Mouse (Mus musculus): ENCODE data around the gene Gm10663. TPM values are rescaled to one million over a fixed set of nuclear protein-coding genes. Genes with fewer than 3 reads are reported as not detected.

The Gm10663 gene
- polyA plus RNA-seq, 1 experiment from 2014 or later = not detected

DNA sequence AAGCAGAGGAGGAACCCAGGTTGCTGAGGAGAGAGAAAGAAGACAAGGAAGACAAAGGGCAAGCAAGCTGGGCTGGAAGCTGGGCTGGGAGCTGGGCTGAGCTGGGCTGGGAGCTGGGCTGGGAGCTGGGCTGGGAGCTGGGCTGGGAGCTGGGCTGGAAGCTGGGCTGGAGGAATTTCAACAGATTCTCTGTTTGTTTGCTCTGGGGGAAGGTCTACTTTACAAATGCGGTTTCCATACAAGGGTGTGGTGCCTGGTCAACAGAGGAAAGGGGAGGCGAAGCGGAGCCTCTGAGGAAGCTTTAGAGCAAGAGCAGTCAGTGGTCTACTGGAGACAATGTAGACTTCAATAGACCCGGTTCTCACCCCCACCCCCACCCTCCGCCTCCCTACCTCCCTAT, 28.3 kb upstream of the Gm10663 start:
- 40% methylated on average over 5 of the region's 5 CpGs for WGBS (ENCODE audit: insufficient replicate concordance)
- no peak overlapping the region for H3K4me3 ChIP-seq (ENCODE audit: low read depth, low read length)
- no peaks in the 10 kb centered on the region for H3K27me3 ChIP-seq (ENCODE audit: control insufficient read depth, insufficient read depth, low read length)
- H3K9me3 ChIP-seq (replicated peaks; ENCODE audit: control insufficient read depth, low read length) = no peaks in the 10 kb centered on the region
- 0 out of 2 replicates have a peak overlapping the region, but pooled peaks have one; percentile 16 for H3K9ac ChIP-seq (ENCODE audit: low read depth, low read length)
- no peaks in the 10 kb centered on the region for H3K4me1 ChIP-seq (ENCODE audit: control insufficient read depth, insufficient read depth, low read length)
- no peaks in the 10 kb centered on the region for H3K36me3 ChIP-seq (ENCODE audit: control insufficient read depth, insufficient read depth, low read length)
- ATAC-seq (replicated peaks; ENCODE audit: insufficient number of reproducible peaks, low FRiP score, low TSS enrichment) = no peak
- no peak overlapping the region for H3K27ac ChIP-seq (ENCODE audit: low read depth, low read length)
- H3K4me2 ChIP-seq = peak overlapping the region; percentile 22

DNA sequence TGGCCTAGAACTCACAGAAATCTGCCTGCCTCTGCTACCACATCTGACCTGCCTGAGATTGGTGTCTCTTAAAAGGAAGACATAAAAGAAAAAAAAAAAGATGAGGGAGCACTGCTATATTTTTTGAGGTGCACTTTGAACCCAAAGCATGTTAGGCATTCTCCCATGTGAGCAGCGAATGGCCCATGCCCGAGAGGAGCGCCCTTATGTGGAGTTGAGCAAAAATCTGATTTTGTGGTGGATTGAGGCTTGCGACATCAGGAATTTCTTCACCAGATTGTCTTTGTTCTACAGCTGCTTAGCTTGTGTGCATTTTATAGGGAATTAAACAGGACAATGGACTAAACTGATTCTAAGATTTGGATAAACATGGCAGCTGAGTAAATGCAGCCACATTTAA, 27.6 kb upstream of the Gm10663 start:
- Histone ChIP-seq H3K27me3 (ENCODE audit: control insufficient read depth, insufficient read depth, low read length) (no peaks in the 10 kb centered on the region), H3K4me2 (no peak overlapping the region), H3K9me3 (replicated peaks; ENCODE audit: control insufficient read depth, low read length) (no peaks in the 10 kb centered on the region), H3K9ac (ENCODE audit: low read depth, low read length) (no peak overlapping the region), H3K36me3 (ENCODE audit: control insufficient read depth, insufficient read depth, low read length) (no peaks in the 10 kb centered on the region), H3K4me1 (ENCODE audit: control insufficient read depth, insufficient read depth, low read length) (no peaks in the 10 kb centered on the region), H3K27ac (ENCODE audit: low read depth, low read length) (no peak overlapping the region), H3K4me3 (ENCODE audit: low read depth, low read length) (no peak overlapping the region)
- no peak for ATAC-seq (replicated peaks; ENCODE audit: insufficient number of reproducible peaks, low FRiP score, low TSS enrichment)
- 89% methylated on average over 4 of the region's 4 CpGs for WGBS (ENCODE audit: insufficient replicate concordance)

GRCm38 (mm10) chr8:65047801-65048200, 27.0 kb upstream of the Gm10663 start:
- H3K36me3 ChIP-seq (ENCODE audit: control insufficient read depth, insufficient read depth, low read length) = no peaks in the 10 kb centered on the region
- no peak overlapping the region for H3K4me2 ChIP-seq
- 87% methylated on average over 4 of the region's 4 CpGs for WGBS (ENCODE audit: insufficient replicate concordance)

GRCm38 (mm10) chr8:65053554-65053953, 21.3 kb upstream of the Gm10663 start:
- Histone ChIP-seq H3K36me3 (ENCODE audit: control insufficient read depth, insufficient read depth, low read length) (no peaks in the 10 kb centered on the region), H3K4me2 (no peak overlapping the region), H3K4me1 (ENCODE audit: control insufficient read depth, insufficient read depth, low read length) (no peaks in the 10 kb centered on the region), H3K27me3 (ENCODE audit: control insufficient read depth, insufficient read depth, low read length) (no peaks in the 10 kb centered on the region), H3K27ac (ENCODE audit: low read depth, low read length) (no peak overlapping the region), H3K4me3 (ENCODE audit: low read depth, low read length) (no peak overlapping the region), H3K9me3 (replicated peaks; ENCODE audit: control insufficient read depth, low read length) (no peaks in the 10 kb centered on the region), H3K9ac (ENCODE audit: low read depth, low read length) (no peak overlapping the region)
- no peak for ATAC-seq (replicated peaks; ENCODE audit: insufficient number of reproducible peaks, low FRiP score, low TSS enrichment)
- WGBS (ENCODE audit: insufficient replicate concordance) = 90% methylated on average over 3 of the region's 3 CpGs

More at GRCm38 (mm10) chr8:65047801-65048200, 27.0 kb upstream of the Gm10663 start:
- H3K27me3 ChIP-seq (ENCODE audit: control insufficient read depth, insufficient read depth, low read length) = no peaks in the 10 kb centered on the region
- no peak for ATAC-seq (replicated peaks; ENCODE audit: insufficient number of reproducible peaks, low FRiP score, low TSS enrichment)
- H3K4me3 ChIP-seq (ENCODE audit: low read depth, low read length) = no peak overlapping the region
- H3K27ac ChIP-seq (ENCODE audit: low read depth, low read length) = no peak overlapping the region
- no peaks in the 10 kb centered on the region for H3K9me3 ChIP-seq (replicated peaks; ENCODE audit: control insufficient read depth, low read length)
- no peak overlapping the region for H3K9ac ChIP-seq (ENCODE audit: low read depth, low read length)
- no peaks in the 10 kb centered on the region for H3K4me1 ChIP-seq (ENCODE audit: control insufficient read depth, insufficient read depth, low read length)

- Histone ChIP-seq H3K9me3 (replicated peaks; ENCODE audit: control insufficient read depth, low read length) (no peaks in the 10 kb centered on the region), H3K27ac (ENCODE audit: low read depth, low read length) (no peak overlapping the region)
- 77% methylated on average over 5 of the region's 5 CpGs for WGBS (ENCODE audit: insufficient replicate concordance)
Observed at GRCm38 (mm10) chr8:65053968-65054367, 20.9 kb upstream of the Gm10663 start.

DNA sequence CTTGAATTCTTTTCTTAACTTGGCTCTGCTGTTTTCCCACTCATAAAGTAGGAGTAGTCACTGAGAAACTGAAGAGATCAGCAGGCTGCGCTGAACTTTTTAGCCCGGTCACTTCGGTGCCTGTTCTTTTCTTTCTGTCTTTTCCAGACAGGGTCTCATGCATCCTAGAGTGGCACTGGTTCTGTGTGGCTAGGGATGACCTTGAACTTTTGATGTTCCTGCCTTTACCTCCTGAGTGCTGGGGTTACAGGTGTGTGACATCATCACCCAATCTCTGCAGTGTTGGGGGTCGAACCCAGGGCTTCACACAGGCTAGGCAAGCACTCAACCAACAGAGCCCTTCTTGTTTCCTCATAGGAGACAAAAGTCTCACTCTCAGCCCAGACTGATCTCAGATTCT, 18.1 kb upstream of the Gm10663 start:
- H3K9ac ChIP-seq (ENCODE audit: low read depth, low read length) = no peak overlapping the region
- no peaks in the 10 kb centered on the region for H3K36me3 ChIP-seq (ENCODE audit: control insufficient read depth, insufficient read depth, low read length)
- no peaks in the 10 kb centered on the region for H3K27me3 ChIP-seq (ENCODE audit: control insufficient read depth, insufficient read depth, low read length)
- no peaks in the 10 kb centered on the region for H3K9me3 ChIP-seq (replicated peaks; ENCODE audit: control insufficient read depth, low read length)
- ATAC-seq (replicated peaks; ENCODE audit: insufficient number of reproducible peaks, low FRiP score, low TSS enrichment) = no peak
- no peak overlapping the region for H3K4me3 ChIP-seq (ENCODE audit: low read depth, low read length)
- no peaks in the 10 kb centered on the region for H3K4me1 ChIP-seq (ENCODE audit: control insufficient read depth, insufficient read depth, low read length)
- H3K27ac ChIP-seq (ENCODE audit: low read depth, low read length) = no peak overlapping the region
- no peak overlapping the region for H3K4me2 ChIP-seq
- WGBS (ENCODE audit: insufficient replicate concordance) = 80% methylated on average over 4 of the region's 4 CpGs

More at GRCm38 (mm10) chr8:65053968-65054367, 20.9 kb upstream of the Gm10663 start:
- H3K4me3 ChIP-seq (ENCODE audit: low read depth, low read length) = no peak overlapping the region
- H3K36me3 ChIP-seq (ENCODE audit: control insufficient read depth, insufficient read depth, low read length) = no peaks in the 10 kb centered on the region
- ATAC-seq (replicated peaks; ENCODE audit: insufficient number of reproducible peaks, low FRiP score, low TSS enrichment) = no peak
- no peak overlapping the region for H3K4me2 ChIP-seq
- no peak overlapping the region for H3K9ac ChIP-seq (ENCODE audit: low read depth, low read length)
- no peaks in the 10 kb centered on the region for H3K4me1 ChIP-seq (ENCODE audit: control insufficient read depth, insufficient read depth, low read length)
- H3K27me3 ChIP-seq (ENCODE audit: control insufficient read depth, insufficient read depth, low read length) = no peaks in the 10 kb centered on the region

GRCm38 (mm10) chr8:65062195-65062594, 12.6 kb upstream of the Gm10663 start:
- no peak overlapping the region for H3K27ac ChIP-seq (ENCODE audit: low read depth, low read length)
- whole genome bisulfite sequencing (ENCODE audit: insufficient replicate concordance) = 76% methylated on average over 4 of the region's 4 CpGs
- no peak overlapping the region for H3K4me2 ChIP-seq
- H3K9me3 ChIP-seq (replicated peaks; ENCODE audit: control insufficient read depth, low read length) = no peaks in the 10 kb centered on the region
- H3K4me3 ChIP-seq (ENCODE audit: low read depth, low read length) = no peak overlapping the region
- no peaks in the 10 kb centered on the region for H3K27me3 ChIP-seq (ENCODE audit: control insufficient read depth, insufficient read depth, low read length)
- H3K4me1 ChIP-seq (ENCODE audit: control insufficient read depth, insufficient read depth, low read length) = no peaks in the 10 kb centered on the region
- no peaks in the 10 kb centered on the region for H3K36me3 ChIP-seq (ENCODE audit: control insufficient read depth, insufficient read depth, low read length)
- no peak for ATAC-seq (replicated peaks; ENCODE audit: insufficient number of reproducible peaks, low FRiP score, low TSS enrichment)
- H3K9ac ChIP-seq (ENCODE audit: low read depth, low read length) = no peak overlapping the region

- H3K27ac ChIP-seq (ENCODE audit: low read depth, low read length) = no peak overlapping the region
- no peak overlapping the region for H3K4me2 ChIP-seq
- no peaks in the 10 kb centered on the region for H3K4me1 ChIP-seq (ENCODE audit: control insufficient read depth, insufficient read depth, low read length)
- no peaks in the 10 kb centered on the region for H3K36me3 ChIP-seq (ENCODE audit: control insufficient read depth, insufficient read depth, low read length)
- H3K9ac ChIP-seq (ENCODE audit: low read depth, low read length) = no peak overlapping the region
- WGBS (ENCODE audit: insufficient replicate concordance) = 69% methylated on average over 2 of the region's 2 CpGs
- H3K9me3 ChIP-seq (replicated peaks; ENCODE audit: control insufficient read depth, low read length) = no peaks in the 10 kb centered on the region
- H3K27me3 ChIP-seq (ENCODE audit: control insufficient read depth, insufficient read depth, low read length) = no peaks in the 10 kb centered on the region
- H3K4me3 ChIP-seq (ENCODE audit: low read depth, low read length) = no peak overlapping the region
- no peak for ATAC-seq (replicated peaks; ENCODE audit: insufficient number of reproducible peaks, low FRiP score, low TSS enrichment)
Observed at GRCm38 (mm10) chr8:65064071-65064470, 10.8 kb upstream of the Gm10663 start.

DNA sequence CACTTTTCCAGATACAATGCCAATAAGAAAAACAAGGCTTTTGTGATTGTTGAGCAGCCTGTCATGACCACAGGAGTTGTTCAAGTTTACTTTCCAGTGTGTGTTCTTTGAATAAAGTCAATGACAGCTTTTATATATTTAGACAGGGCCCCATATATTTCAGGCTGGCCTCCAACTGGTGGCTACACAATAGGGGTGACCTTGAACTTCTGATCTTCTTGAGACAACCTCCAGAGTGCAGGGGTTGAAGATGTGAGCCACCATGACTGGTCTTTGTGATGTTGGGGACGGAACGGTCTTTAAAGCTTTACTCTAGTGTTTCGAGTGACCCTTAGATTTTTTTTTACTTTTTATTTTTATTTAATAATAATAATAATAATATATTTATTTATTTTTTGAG, 9.2 kb upstream of the Gm10663 start:
- ATAC-seq (replicated peaks; ENCODE audit: insufficient number of reproducible peaks, low FRiP score, low TSS enrichment) = no peak

More for the DNA sequence above, 9.2 kb upstream of the Gm10663 start:
- Histone ChIP-seq H3K4me1 (ENCODE audit: control insufficient read depth, insufficient read depth, low read length) (no peaks in the 10 kb centered on the region), H3K4me2 (no peak overlapping the region), H3K9me3 (replicated peaks; ENCODE audit: control insufficient read depth, low read length) (no peaks in the 10 kb centered on the region), H3K27me3 (ENCODE audit: control insufficient read depth, insufficient read depth, low read length) (no peaks in the 10 kb centered on the region), H3K36me3 (ENCODE audit: control insufficient read depth, insufficient read depth, low read length) (no peaks in the 10 kb centered on the region), H3K27ac (ENCODE audit: low read depth, low read length) (no peak overlapping the region), H3K4me3 (ENCODE audit: low read depth, low read length) (no peak overlapping the region), H3K9ac (ENCODE audit: low read depth, low read length) (no peak overlapping the region)
- WGBS (ENCODE audit: insufficient replicate concordance) = 87% methylated on average over 3 of the region's 3 CpGs
